Mouse (Mus musculus): ENCODE data around the gene Srrm4. TPM values are rescaled to one million over a fixed set of nuclear protein-coding genes. Genes with fewer than 3 reads are reported as not detected.

The Srrm4 gene
- total and polyA plus RNA-seq, 2 experiments from 2014 or later, result 8.0 to 15.4 TPM

DNA sequence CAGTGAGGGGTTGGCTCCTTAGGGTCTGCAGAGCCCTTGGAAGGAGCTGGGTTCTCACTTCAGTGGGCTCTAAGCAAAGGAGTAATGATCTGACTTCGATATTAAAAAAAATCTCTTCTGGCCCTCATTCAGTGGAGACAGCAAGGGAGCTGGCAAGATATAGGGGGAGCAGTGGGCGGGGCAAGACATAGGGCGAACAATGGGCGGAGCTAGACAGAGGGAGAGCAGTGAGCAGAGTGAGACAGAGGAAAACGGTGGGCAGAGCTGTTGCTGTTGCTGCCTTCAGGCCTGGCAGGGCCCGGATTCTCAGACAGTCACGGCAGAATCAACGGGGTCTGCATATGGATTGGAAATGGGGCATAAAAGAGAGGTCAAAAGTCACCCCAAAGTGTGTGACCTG is 102.0 kb downstream of the Srrm4 start:
- H3K4me1 ChIP-seq (ENCODE audit: insufficient read depth, low read length), result peaks cover 14% of the 10 kb centered on the region
- H3K36me3 ChIP-seq (ENCODE audit: insufficient read depth, low read length), result no peaks in the 10 kb centered on the region
- H3K4me3 ChIP-seq (ENCODE audit: low read depth, low read length), result no peak overlapping the region
- no peak overlapping the region for H3K27ac ChIP-seq (ENCODE audit: low read depth, low read length)
- ATAC-seq (ENCODE audit: low FRiP score), result no peak
- H3K9ac ChIP-seq (replicated peaks; ENCODE audit: low read length, poor library complexity, severe bottlenecking), result no peak overlapping the region
- TF ChIP-seq CTCF (IDR thresholded peaks at IDR 0.05), result no peak
- no peak overlapping the region for H3K4me2 ChIP-seq (ENCODE audit: low read depth, low read length, poor library complexity, severe bottlenecking)
- WGBS, result 51% methylated on average over 8 of the region's 8 CpGs
- H3K27me3 ChIP-seq (ENCODE audit: insufficient read depth, low read length), result no peaks in the 10 kb centered on the region
- no peak for DNase-seq (ENCODE audit: low spot score)
- H3K9me3 ChIP-seq (ENCODE audit: low read length), result no peaks in the 10 kb centered on the region

DNA sequence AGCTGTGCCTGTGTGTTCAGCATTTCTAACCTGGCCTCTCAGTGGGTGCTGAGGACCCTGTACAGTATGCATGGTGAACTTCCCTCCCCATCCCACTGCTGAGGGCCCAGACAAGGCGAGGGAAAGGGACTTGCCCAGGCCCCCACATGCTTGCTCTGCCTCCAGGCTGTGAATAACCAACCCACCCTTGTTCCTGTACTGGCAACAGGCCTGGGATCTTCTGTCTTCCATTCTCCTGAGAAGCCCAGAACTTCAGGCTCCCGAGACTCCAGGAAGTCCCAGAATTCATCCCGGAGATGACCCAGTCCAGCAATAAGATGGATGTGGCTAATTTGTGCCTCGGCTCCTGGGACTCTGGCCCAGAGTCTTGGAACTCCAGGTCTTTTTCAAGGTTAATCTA is 105.5 kb downstream of the Srrm4 start:
- WGBS, result 84% methylated on average over 4 of the region's 4 CpGs
- H3K27ac ChIP-seq (ENCODE audit: low read depth, low read length), result no peak overlapping the region
- ATAC-seq (ENCODE audit: low FRiP score), result no peak

DNA sequence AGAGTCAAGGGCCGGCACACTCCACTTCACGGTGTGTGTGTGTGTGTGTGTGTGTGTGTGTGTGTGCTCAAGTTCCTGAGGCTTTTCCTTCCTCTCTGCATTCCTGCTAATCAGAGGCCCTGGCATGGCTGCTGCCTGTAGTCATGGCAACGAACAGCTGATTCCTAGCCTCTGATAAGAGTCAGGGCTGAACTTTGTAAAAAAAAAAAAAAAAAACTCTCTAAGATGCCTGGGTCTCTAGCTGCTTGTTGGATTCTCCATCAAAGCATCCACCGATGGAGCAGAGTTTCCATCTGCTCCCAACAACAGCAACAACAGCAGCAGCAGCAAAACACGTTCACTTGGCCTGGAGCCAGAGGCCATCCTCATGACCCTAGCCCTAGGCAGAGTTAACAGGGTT is 106.5 kb downstream of the Srrm4 start:
- Histone ChIP-seq H3K27me3 (ENCODE audit: insufficient read depth, low read length) (no peaks in the 10 kb centered on the region), H3K36me3 (ENCODE audit: insufficient read depth, low read length) (no peaks in the 10 kb centered on the region), H3K4me2 (ENCODE audit: low read depth, low read length, poor library complexity, severe bottlenecking) (no peak overlapping the region), H3K27ac (ENCODE audit: low read depth, low read length) (peak overlapping the region; percentile 62), H3K4me1 (ENCODE audit: insufficient read depth, low read length) (peaks cover 16% of the 10 kb centered on the region), H3K9me3 (ENCODE audit: low read length) (no peaks in the 10 kb centered on the region), H3K9ac (replicated peaks; ENCODE audit: low read length, poor library complexity, severe bottlenecking) (no peak overlapping the region), H3K4me3 (ENCODE audit: low read depth, low read length) (no peak overlapping the region)
- DNase-seq (ENCODE audit: low spot score) (peak; percentile 86), ATAC-seq (ENCODE audit: low FRiP score) (peak; percentile 79)
- no peak for TF ChIP-seq CTCF (IDR thresholded peaks at IDR 0.05)
- WGBS, result 4% methylated on average over 5 of the region's 5 CpGs

More for the DNA sequence above, 105.5 kb downstream of the Srrm4 start:
- H3K9me3 ChIP-seq (ENCODE audit: low read length), result no peaks in the 10 kb centered on the region
- H3K4me1 ChIP-seq (ENCODE audit: insufficient read depth, low read length), result peaks cover 16% of the 10 kb centered on the region
- H3K4me3 ChIP-seq (ENCODE audit: low read depth, low read length), result no peak overlapping the region
- no peaks in the 10 kb centered on the region for H3K36me3 ChIP-seq (ENCODE audit: insufficient read depth, low read length)
- no peak overlapping the region for H3K4me2 ChIP-seq (ENCODE audit: low read depth, low read length, poor library complexity, severe bottlenecking)
- no peak overlapping the region for H3K9ac ChIP-seq (replicated peaks; ENCODE audit: low read length, poor library complexity, severe bottlenecking)
- no peaks in the 10 kb centered on the region for H3K27me3 ChIP-seq (ENCODE audit: insufficient read depth, low read length)
- no peak for DNase-seq (ENCODE audit: low spot score)
- no peak for TF ChIP-seq CTCF (IDR thresholded peaks at IDR 0.05)

DNA sequence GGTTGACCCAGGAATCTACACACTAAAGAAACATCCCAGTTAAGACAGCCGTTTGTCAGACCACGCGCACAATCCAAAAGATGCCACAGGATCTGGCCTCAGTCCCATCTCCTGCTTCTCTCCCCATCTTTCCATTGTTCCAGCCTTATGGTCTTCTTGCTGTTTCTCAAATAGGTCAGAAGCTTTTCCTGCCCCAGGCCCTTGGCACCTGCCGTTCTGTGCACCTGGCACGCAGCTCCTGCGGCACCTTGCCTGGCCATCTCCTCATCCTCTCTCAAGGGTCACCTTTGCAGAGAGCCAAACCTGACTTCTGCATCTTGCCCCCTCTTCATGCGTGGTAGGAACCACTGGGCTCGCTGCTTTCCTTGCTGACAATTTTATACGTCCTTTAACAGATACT is 107.4 kb downstream of the Srrm4 start:
- Histone ChIP-seq H3K27me3 (ENCODE audit: insufficient read depth, low read length) (no peaks in the 10 kb centered on the region), H3K9ac (replicated peaks; ENCODE audit: low read length, poor library complexity, severe bottlenecking) (no peak overlapping the region), H3K27ac (ENCODE audit: low read depth, low read length) (peak overlapping the region; percentile 62), H3K4me1 (ENCODE audit: insufficient read depth, low read length) (peaks cover 16% of the 10 kb centered on the region), H3K4me2 (ENCODE audit: low read depth, low read length, poor library complexity, severe bottlenecking) (no peak overlapping the region), H3K36me3 (ENCODE audit: insufficient read depth, low read length) (no peaks in the 10 kb centered on the region; the same call in 1 of the 2 replicates), H3K4me3 (ENCODE audit: low read depth, low read length) (no peak overlapping the region), H3K9me3 (ENCODE audit: low read length) (no peaks in the 10 kb centered on the region)
- TF ChIP-seq CTCF (IDR thresholded peaks at IDR 0.05), result no peak
- no peak for ATAC-seq (ENCODE audit: low FRiP score)
- DNase-seq (ENCODE audit: low spot score), result no peak
- WGBS, result 92% methylated on average over 9 of the region's 9 CpGs

DNA sequence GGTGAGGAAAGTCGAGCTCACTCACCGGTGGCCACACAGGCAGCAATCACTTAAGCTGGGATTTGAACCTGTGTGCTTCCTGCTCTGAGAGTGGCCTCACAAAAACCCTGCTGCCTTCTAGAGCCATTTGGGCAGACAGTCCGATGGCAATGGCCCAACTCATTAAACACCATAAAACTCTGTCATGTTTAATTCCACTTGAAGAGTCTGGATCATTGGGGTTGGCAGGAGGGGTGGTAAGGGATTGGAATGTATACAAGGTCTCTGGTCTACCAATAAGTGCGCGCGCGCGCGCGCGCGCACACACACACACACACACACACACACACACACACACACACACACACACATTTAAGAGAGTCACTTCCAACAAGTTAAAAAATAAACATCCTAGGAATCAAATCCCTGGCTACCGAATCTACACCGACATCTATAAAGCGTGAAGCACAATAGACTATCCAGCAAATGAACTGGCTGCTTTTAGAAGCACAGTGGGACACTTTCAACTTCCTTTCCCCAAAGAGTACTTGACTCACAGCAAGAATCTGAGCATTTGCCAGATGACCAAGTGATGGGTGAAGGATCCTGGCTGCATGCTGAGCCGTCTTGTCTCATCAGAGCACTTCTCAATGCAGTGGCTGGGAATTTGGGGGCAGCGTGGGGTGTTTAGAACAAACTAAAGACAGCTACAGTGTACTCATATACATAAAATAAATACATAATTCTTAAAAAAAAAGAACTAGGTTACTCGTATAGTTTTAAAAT is 112.8 kb downstream of the Srrm4 start:
- Histone ChIP-seq H3K27me3 (ENCODE audit: insufficient read depth, low read length) (no peaks in the 10 kb centered on the region), H3K9ac (replicated peaks; ENCODE audit: low read length, poor library complexity, severe bottlenecking) (no peak overlapping the region), H3K4me2 (ENCODE audit: low read depth, low read length, poor library complexity, severe bottlenecking) (no peak overlapping the region), H3K4me1 (ENCODE audit: insufficient read depth, low read length) (no peaks in the 10 kb centered on the region), H3K27ac (ENCODE audit: low read depth, low read length) (no peak overlapping the region), H3K9me3 (ENCODE audit: low read length) (no peaks in the 10 kb centered on the region), H3K36me3 (ENCODE audit: insufficient read depth, low read length) (peaks cover 5% of the 10 kb centered on the region), H3K4me3 (ENCODE audit: low read depth, low read length) (no peak overlapping the region)
- no peak for TF ChIP-seq CTCF (IDR thresholded peaks at IDR 0.05)
- ATAC-seq (ENCODE audit: low FRiP score) (no peak), DNase-seq (ENCODE audit: low spot score) (peak; percentile 58)
- WGBS, result 76% methylated on average over 18 of the region's 18 CpGs

DNA sequence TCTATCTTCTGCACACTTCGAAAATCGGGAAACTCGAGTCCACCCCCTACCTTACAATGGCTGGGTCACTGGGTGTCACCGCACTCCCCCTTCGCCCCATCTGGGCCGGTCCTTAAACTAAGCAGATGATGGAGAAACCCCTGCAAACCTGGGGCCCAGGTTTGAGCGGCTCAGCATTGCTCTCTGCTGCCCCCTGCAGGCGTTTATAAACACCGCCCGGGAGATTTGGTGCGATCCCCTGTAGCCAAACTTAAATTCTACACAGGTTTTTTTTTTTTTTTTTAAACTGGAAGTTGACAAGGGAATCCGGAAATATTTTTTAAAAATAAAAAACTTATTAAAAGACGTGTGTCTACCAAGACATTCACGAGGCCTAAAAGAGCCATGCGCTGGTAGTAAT is 115.6 kb downstream of the Srrm4 start:
- H3K36me3 ChIP-seq (ENCODE audit: insufficient read depth, low read length), result peaks cover 7% of the 10 kb centered on the region
- ATAC-seq (ENCODE audit: low FRiP score), result no peak
- H3K9ac ChIP-seq (replicated peaks; ENCODE audit: low read length, poor library complexity, severe bottlenecking), result no peak overlapping the region
- no peak overlapping the region for H3K4me2 ChIP-seq (ENCODE audit: low read depth, low read length, poor library complexity, severe bottlenecking)
- DNase-seq (ENCODE audit: low spot score), result peak; percentile 64
- H3K27ac ChIP-seq (ENCODE audit: low read depth, low read length), result no peak overlapping the region
- H3K4me3 ChIP-seq (ENCODE audit: low read depth, low read length), result no peak overlapping the region
- no peaks in the 10 kb centered on the region for H3K27me3 ChIP-seq (ENCODE audit: insufficient read depth, low read length)
- H3K9me3 ChIP-seq (ENCODE audit: low read length), result no peaks in the 10 kb centered on the region
- 14% methylated on average over 15 of the region's 15 CpGs for WGBS
- TF ChIP-seq CTCF (IDR thresholded peaks at IDR 0.05), result peak; percentile 86
- no peaks in the 10 kb centered on the region for H3K4me1 ChIP-seq (ENCODE audit: insufficient read depth, low read length)

All from midbrain, postnatal 0 days (tissue).